Mouse (Mus musculus) olfactory bulb, adult 2 months (tissue): ENCODE measurements at regions not wholly inside any gene's neighbourhood (a gene's known extent, or its start where the extent isn't known, plus 50 kb on each side); places are given as distances from the start of the nearest gene placed in this dataset.

ENCODE experiments used
- H3K27ac ChIP-seq: fragments of 200-500 bp; 2 replicates; pipeline ENCODE4 v1.5.1; 2012; ENCODE audit warnings: low read depth, low read length; ENCODE audit not compliant: insufficient read depth
- H3K4me1 ChIP-seq: fragments of 200-500 bp; 2 replicates; pipeline ENCODE4 v1.6.1; 2012; ENCODE audit warnings: low read length; ENCODE audit not compliant: control insufficient read depth, insufficient read depth
- H3K4me3 ChIP-seq: fragments of 200-500 bp; 2 replicates; pipeline ENCODE4 v1.5.1; 2012; ENCODE audit warnings: mild to moderate bottlenecking, low read depth, low read length, moderate library complexity; ENCODE audit not compliant: insufficient read depth
- CTCF ChIP-seq: fragments of 200-500 bp; IDR thresholded peaks from 2 replicates; pipeline ENCODE4 v1.5.1; 2012; ENCODE audit warnings: low read depth, mild to moderate bottlenecking, low read length, moderate library complexity; ENCODE audit not compliant: insufficient read depth
- POLR2A ChIP-seq: fragments of 200-500 bp; IDR thresholded peaks from 2 replicates; pipeline ENCODE4 v1.6.1; 2012; ENCODE audit warnings: mild to moderate bottlenecking, low read depth, low read length, moderate library complexity; ENCODE audit not compliant: insufficient read depth
- WGBS: fragments of 180-500 bp; shearing (Covaris S2); methylation state at CpG from one replicate; pipeline ENCODE4 v1.1.7; 2018; 5-methylcytosine and 5-hydroxymethylcytosine counted together

DNA sequence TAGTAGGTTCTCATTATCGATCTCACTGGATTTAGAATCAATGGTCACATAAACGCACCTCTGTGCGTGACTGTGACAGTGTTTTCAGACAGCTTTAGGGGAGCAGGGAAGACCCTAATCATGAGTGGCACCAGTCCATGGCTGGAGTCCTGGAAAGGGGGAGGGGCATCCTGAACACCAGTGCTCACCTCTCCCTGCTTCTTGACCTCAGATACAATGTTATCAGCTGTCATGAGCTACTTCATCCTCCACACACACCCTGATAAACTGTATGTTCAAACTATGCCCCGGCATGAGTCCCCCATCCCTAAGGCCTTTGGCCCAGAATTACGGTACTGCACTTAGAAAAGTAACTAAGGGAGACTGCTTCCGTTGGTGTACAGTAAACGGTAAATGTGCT is 272.2 kb upstream of the Spred2 start:
- no peaks in the 10 kb centered on the region for H3K4me1 ChIP-seq
- no peak overlapping the region for H3K4me3 ChIP-seq
- 96% methylated on average over 7 of the region's 7 CpGs for WGBS
- no peak overlapping the region for H3K27ac ChIP-seq
- TF ChIP-seq CTCF: no peak
- TF ChIP-seq POLR2A: no peak

DNA sequence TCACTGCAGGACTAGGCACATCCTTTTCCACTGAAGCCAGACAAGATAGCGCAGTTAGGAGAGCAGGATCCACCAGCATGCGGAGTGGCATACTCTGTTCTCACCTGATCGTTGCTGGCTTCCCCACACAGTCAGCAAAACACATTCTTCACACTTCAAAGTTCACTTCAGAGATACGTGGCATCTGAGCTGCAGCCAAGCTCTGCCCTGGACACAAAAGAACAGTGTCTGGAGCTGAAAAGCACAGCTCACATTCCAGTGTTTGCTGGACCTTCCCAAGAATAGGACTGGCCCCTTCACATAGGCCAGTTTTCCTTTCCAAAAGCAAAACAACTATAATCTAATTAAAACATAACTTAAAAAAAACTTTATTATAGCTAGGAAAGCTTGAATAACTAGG is 264.7 kb upstream of the Spred2 start:
- Histone ChIP-seq H3K27ac (no peak overlapping the region), H3K4me1 (no peaks in the 10 kb centered on the region), H3K4me3 (no peak overlapping the region)
- TF ChIP-seq CTCF (no peak), POLR2A (no peak)
- 77% methylated on average over 4 of the region's 4 CpGs for WGBS

DNA sequence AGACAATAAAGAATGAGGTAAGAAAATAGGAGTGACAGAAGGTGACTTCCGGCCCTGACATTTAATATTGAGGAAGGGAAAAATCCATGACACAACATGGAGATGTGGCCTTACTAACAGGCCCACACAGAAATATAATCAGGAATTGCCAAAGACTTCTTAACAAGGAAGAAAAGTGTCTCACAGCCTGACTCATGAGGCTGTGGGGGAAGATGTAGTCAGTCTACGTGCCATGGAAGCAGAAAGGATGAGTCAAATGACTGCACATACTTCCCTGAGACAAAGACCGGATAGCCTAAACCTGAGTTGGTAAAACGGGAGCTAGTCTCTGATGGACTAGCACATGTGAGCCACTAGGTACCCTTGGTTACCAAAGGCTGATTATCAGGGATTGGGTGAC is 257.4 kb upstream of the Spred2 start:
- TF ChIP-seq POLR2A (no peak), CTCF (no peak)
- H3K4me1 ChIP-seq: peaks cover 3% of the 10 kb centered on the region
- H3K4me3 ChIP-seq: no peak overlapping the region
- H3K27ac ChIP-seq: no peak overlapping the region
- WGBS: 74% methylated on average over 4 of the region's 4 CpGs

DNA sequence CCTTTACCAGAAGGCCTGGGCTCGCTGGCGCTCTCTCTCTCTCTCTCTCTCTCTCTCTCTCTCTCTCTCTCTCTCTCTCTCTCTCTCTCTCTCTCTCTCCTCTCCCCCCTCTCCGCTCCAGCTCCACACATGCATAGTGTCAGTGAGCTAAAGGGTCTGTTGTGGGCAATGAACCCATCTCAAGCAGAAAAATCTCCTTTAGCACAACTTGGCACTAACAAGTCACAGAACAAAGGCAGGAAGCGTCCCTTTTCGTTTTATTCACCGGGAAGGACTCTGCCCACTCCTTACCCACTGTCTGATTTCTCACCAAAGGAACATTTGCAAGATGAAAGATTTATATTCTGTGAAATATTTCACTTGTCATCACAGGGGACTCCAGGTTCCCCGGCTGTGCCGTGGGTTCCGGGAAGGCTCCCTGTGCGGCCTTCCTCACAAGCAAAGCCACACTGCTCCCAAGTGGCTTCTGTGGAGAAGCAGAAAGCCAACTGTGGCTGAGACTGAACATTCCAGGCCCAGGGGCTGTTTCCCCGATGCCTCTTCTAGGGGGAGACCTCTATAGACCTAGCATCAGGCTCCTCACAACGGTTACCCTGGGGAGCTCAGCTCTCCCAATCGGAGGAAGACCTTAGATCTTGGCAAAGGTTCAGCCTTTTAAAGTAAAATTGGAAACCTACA is 253.2 kb upstream of the Spred2 start:
- TF ChIP-seq POLR2A (no peak), CTCF (no peak)
- H3K27ac ChIP-seq: no peak overlapping the region
- H3K4me1 ChIP-seq: peaks cover 3% of the 10 kb centered on the region
- WGBS: 49% methylated on average over 13 of the region's 13 CpGs
- no peak overlapping the region for H3K4me3 ChIP-seq

DNA sequence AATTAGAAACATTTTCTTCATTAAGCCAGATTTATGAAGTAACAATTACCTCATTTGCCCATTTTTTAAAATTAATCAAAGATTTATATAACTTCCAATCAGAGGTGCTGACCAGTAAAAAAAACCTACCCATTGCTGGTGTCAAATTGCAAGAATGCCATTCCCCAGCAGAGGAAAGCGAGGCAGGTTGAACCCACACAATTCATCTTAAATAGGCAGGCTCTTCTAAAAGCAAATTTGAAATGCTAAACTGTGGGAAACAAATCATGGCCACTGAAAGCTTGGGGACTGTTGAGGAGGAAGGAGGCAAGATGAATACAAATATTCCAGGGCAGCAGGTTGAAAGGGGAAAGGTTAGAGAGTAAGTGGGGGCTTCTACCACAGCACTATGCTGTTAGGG is 251.2 kb upstream of the Spred2 start:
- H3K27ac ChIP-seq: no peak overlapping the region
- TF ChIP-seq POLR2A (no peak), CTCF (no peak)
- peaks cover 3% of the 10 kb centered on the region for H3K4me1 ChIP-seq
- 88% methylated on average over 1 of the region's 1 CpGs for WGBS
- H3K4me3 ChIP-seq: no peak overlapping the region

DNA sequence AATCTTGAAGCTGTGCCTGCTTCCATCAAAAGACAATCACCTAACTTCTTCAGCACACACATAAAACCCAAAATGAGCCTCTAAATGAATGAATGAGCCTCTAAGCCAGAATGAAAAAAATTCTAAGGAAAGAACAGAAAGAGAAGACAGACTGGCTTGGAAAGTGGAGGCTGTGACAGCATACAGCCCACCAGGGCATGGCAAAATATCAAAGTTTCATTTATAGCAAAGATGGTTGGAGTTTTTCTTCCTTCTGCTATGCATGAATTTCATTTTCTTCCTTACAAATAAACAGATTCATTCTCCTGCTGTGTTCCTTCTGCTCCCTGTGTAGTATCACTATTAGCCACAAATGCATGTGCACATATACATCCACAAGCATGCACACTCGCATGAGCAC is 247.7 kb upstream of the Spred2 start:
- WGBS: 93% methylated on average over 1 of the region's 1 CpGs
- H3K4me3 ChIP-seq: no peak overlapping the region
- no peaks in the 10 kb centered on the region for H3K4me1 ChIP-seq
- TF ChIP-seq CTCF (no peak), POLR2A (no peak)
- no peak overlapping the region for H3K27ac ChIP-seq

DNA sequence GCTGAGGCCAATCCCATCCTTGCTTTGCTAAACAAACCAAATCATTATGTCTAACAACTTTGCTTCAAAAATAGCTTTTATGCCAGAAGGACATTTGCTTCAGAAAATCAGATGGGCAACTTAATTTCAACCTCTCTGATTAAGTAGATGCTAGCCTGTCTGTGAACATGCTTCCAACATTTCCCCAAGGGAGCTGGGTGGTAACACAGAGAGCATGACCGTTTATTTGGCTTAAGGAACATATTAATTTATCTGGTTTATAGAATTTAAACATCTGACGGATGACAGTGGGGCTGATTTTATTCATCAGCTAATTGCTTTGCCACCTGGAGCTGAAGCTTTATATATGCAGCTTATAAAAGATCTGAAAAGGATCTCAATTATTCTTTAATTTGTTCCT is 245.1 kb upstream of the Spred2 start:
- no peak overlapping the region for H3K27ac ChIP-seq
- no peak for TF ChIP-seq POLR2A
- TF ChIP-seq CTCF: no peak
- WGBS: 56% methylated on average over 2 of the region's 2 CpGs

DNA sequence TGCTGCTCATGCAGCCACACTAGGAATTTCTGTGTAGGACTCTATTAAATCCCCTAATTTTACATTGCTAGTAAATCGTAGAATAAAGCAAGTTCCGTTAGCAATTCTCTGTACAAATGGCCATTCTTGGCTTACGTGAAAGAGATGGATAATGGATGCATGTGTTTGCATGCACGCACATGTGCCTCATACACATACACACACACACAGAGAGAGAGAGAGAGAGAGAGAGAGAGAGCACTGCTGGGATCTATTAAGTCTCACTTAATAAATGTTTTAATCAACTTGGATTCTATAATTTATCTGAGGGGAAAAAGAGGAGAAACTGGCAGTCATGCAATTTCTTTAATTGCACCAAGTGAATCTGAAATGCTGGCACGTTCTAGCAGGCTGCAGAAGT is 244.5 kb upstream of the Spred2 start:
- H3K4me3 ChIP-seq: no peak overlapping the region
- TF ChIP-seq CTCF: no peak
- no peak for TF ChIP-seq POLR2A
- H3K4me1 ChIP-seq: no peaks in the 10 kb centered on the region
- WGBS: 60% methylated on average over 5 of the region's 5 CpGs
- H3K27ac ChIP-seq: no peak overlapping the region

More for the DNA sequence above, 245.1 kb upstream of the Spred2 start:
- H3K4me1 ChIP-seq: no peaks in the 10 kb centered on the region
- no peak overlapping the region for H3K4me3 ChIP-seq

DNA sequence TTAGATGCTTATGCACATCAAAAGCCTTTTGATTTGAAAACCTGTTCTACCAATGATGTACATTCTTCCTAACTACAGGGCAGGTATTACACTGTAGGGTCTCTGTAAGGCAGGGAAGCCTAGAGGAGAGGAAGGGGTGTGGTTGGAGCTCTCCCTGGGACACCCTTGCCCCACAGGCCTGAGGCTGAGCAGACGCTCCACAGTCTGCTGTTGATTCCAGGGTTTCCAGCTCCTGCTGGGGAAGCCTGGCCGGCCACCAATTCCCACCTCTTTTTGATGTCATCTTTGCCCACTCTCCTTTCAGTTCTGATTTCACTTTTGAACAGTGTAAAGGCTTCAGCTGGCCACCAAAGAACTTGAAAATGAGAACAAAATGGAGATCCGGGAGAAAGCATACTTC is 223.0 kb upstream of the Spred2 start:
- TF ChIP-seq POLR2A: no peak
- no peak for TF ChIP-seq CTCF
- Histone ChIP-seq H3K4me1 (no peaks in the 10 kb centered on the region), H3K4me3 (no peak overlapping the region), H3K27ac (no peak overlapping the region)
- WGBS: 56% methylated on average over 3 of the region's 3 CpGs

DNA sequence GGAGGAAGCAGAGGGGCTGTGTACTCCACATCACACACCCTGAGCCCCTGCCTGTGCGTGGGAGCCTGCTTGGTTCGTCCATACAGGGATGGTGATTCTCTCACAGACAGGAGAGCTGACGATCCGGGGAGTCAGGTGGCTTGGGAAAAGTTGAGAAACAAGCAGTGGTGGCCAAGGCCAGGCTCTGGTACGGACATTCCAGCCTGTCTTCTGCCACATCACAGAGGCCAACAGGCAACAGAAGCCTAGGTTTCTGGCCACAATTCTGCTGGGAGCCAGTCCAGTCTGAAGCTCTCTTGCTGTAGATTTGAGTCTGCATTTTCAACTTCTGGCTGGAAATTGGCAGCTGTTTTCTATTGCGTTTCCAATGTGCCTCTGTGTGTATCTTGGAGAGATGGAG is 215.4 kb upstream of the Spred2 start:
- 92% methylated on average over 6 of the region's 6 CpGs for WGBS
- no peak for TF ChIP-seq POLR2A

More for the DNA sequence above, 215.4 kb upstream of the Spred2 start:
- Histone ChIP-seq H3K4me1 (no peaks in the 10 kb centered on the region), H3K4me3 (no peak overlapping the region), H3K27ac (no peak overlapping the region)
